Mouse (Mus musculus): Measurements from ENCODE around the gene Negr1. TPM values are rescaled to one million over a fixed set of nuclear protein-coding genes. Genes with fewer than 3 reads are reported as not detected.

Gene Negr1
- total RNA-seq, 1 experiment, result 0.31 TPM

GRCm38 (mm10) chr3:156912816-156913215 lies 351.2 kb downstream of the Negr1 start:
- no peaks in the 10 kb centered on the region for H3K9me3 ChIP-seq (ENCODE audit: control insufficient read depth, insufficient read depth, low read depth, low read length)
- no peak overlapping the region for H3K9ac ChIP-seq (ENCODE audit: insufficient read depth, low read depth, low read length, poor library complexity, severe bottlenecking)
- in situ Hi-C loops (cut with MboI; ENCODE audit: low sequenced_read_pairs in 2 of 2, unreplicated experiment in 2 of 2), result no loop called here
- H3K4me1 ChIP-seq (ENCODE audit: control insufficient read depth in 2 of 2, insufficient read depth in 2 of 2, low read length in 2 of 2, poor library complexity in 1 of 2), result no peaks in the 10 kb centered on the region
- H3K36me3 ChIP-seq (ENCODE audit: control insufficient read depth, insufficient read depth, low read length, poor library complexity, severe bottlenecking), result no peaks in the 10 kb centered on the region
- no peak overlapping the region for H3K4me3 ChIP-seq (ENCODE audit: insufficient read depth in 1 of 2, low read depth in 1 of 2, low read length in 2 of 2, poor library complexity in 1 of 2, severe bottlenecking in 1 of 2)
- no peak for DNase-seq (ENCODE audit: low read depth, low spot score)
- no peak overlapping the region for H3K27ac ChIP-seq (ENCODE audit: insufficient read depth, low read depth, low read length, poor library complexity, severe bottlenecking)
- TF ChIP-seq CHD2 (IDR thresholded peaks at IDR 0.05; ENCODE audit: low read depth, low read length) (no peak), HCFC1 (IDR thresholded peaks at IDR 0.05; ENCODE audit: borderline replicate concordance, insufficient read depth, low read length) (no peak), MAFK (IDR thresholded peaks at IDR 0.05; ENCODE audit: insufficient read depth, low read depth, low read length) (no peak), ZNF384 (IDR thresholded peaks at IDR 0.05; ENCODE audit: low read depth, low read length) (no peak), ZC3H11A (IDR thresholded peaks at IDR 0.05; ENCODE audit: borderline replicate concordance, low read depth, low read length) (no peak)

DNA sequence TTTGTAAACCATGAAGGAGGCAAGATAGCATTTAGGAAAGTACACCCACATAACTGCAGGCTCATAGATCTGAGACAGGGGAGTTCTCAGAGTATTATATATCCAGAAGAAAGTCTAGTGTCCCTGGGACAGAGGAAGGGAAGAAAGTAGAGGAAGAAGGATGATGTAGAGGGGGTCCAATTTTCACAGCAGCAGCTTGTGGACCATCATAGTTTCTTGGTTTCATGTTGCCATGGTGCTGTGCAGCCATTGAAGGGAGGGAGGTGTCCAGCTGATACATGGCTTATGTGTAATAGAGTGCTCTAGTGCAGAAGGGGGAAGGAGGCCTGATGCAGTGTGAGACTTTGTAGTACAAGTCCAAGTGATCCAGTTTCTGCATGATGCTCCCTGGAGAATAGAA lies 359.8 kb downstream of the Negr1 start:
- no peak for DNase-seq (ENCODE audit: low read depth, low spot score)
- in situ Hi-C loops (cut with MboI; ENCODE audit: low sequenced_read_pairs in 2 of 2, unreplicated experiment in 2 of 2), result no loop called here
- TF ChIP-seq MAFK (IDR thresholded peaks at IDR 0.05; ENCODE audit: insufficient read depth, low read depth, low read length) (no peak), CHD2 (IDR thresholded peaks at IDR 0.05; ENCODE audit: low read depth, low read length) (no peak), ZC3H11A (IDR thresholded peaks at IDR 0.05; ENCODE audit: borderline replicate concordance, low read depth, low read length) (no peak)

GRCm38 (mm10) chr3:156923159-156923558 lies 361.6 kb downstream of the Negr1 start:
- no peak for TF ChIP-seq CHD2 (IDR thresholded peaks at IDR 0.05; ENCODE audit: low read depth, low read length)
- Histone ChIP-seq H3K4me3 (ENCODE audit: insufficient read depth in 1 of 2, low read depth in 1 of 2, low read length in 2 of 2, poor library complexity in 1 of 2, severe bottlenecking in 1 of 2) (no peak overlapping the region), H3K4me1 (ENCODE audit: control insufficient read depth in 2 of 2, insufficient read depth in 2 of 2, low read length in 2 of 2, poor library complexity in 1 of 2) (no peaks in the 10 kb centered on the region), H3K9me3 (ENCODE audit: control insufficient read depth, insufficient read depth, low read depth, low read length) (no peaks in the 10 kb centered on the region), H3K36me3 (ENCODE audit: control insufficient read depth, insufficient read depth, low read length, poor library complexity, severe bottlenecking) (no peaks in the 10 kb centered on the region), H3K9ac (ENCODE audit: insufficient read depth, low read depth, low read length, poor library complexity, severe bottlenecking) (no peak overlapping the region), H3K27ac (ENCODE audit: insufficient read depth, low read depth, low read length, poor library complexity, severe bottlenecking) (no peak overlapping the region)
- no peak for DNase-seq (ENCODE audit: low read depth, low spot score)
- in situ Hi-C loops (cut with MboI; ENCODE audit: low sequenced_read_pairs in 2 of 2, unreplicated experiment in 2 of 2), result no loop called here

More for the DNA sequence above, 359.8 kb downstream of the Negr1 start:
- Histone ChIP-seq H3K27ac (ENCODE audit: insufficient read depth, low read depth, low read length, poor library complexity, severe bottlenecking) (no peak overlapping the region), H3K4me3 (ENCODE audit: insufficient read depth in 1 of 2, low read depth in 1 of 2, low read length in 2 of 2, poor library complexity in 1 of 2, severe bottlenecking in 1 of 2) (no peak overlapping the region), H3K36me3 (ENCODE audit: control insufficient read depth, insufficient read depth, low read length, poor library complexity, severe bottlenecking) (no peaks in the 10 kb centered on the region), H3K9me3 (ENCODE audit: control insufficient read depth, insufficient read depth, low read depth, low read length) (no peaks in the 10 kb centered on the region), H3K9ac (ENCODE audit: insufficient read depth, low read depth, low read length, poor library complexity, severe bottlenecking) (no peak overlapping the region), H3K4me1 (ENCODE audit: control insufficient read depth in 2 of 2, insufficient read depth in 2 of 2, low read length in 2 of 2, poor library complexity in 1 of 2) (no peaks in the 10 kb centered on the region)

- in situ Hi-C loops (cut with MboI; ENCODE audit: low sequenced_read_pairs in 2 of 2, unreplicated experiment in 2 of 2), result no loop called here
- no peak for TF ChIP-seq CHD2 (IDR thresholded peaks at IDR 0.05; ENCODE audit: low read depth, low read length)
- TF ChIP-seq MAFK (IDR thresholded peaks at IDR 0.05; ENCODE audit: insufficient read depth, low read depth, low read length), result no peak
- no peak for TF ChIP-seq HCFC1 (IDR thresholded peaks at IDR 0.05; ENCODE audit: borderline replicate concordance, insufficient read depth, low read length)
- TF ChIP-seq ZNF384 (IDR thresholded peaks at IDR 0.05; ENCODE audit: low read depth, low read length), result no peak
- no peak for TF ChIP-seq ZC3H11A (IDR thresholded peaks at IDR 0.05; ENCODE audit: borderline replicate concordance, low read depth, low read length)
- Histone ChIP-seq H3K4me3 (ENCODE audit: insufficient read depth in 1 of 2, low read depth in 1 of 2, low read length in 2 of 2, poor library complexity in 1 of 2, severe bottlenecking in 1 of 2) (no peak overlapping the region), H3K36me3 (ENCODE audit: control insufficient read depth, insufficient read depth, low read length, poor library complexity, severe bottlenecking) (no peaks in the 10 kb centered on the region), H3K9ac (ENCODE audit: insufficient read depth, low read depth, low read length, poor library complexity, severe bottlenecking) (no peak overlapping the region), H3K9me3 (ENCODE audit: control insufficient read depth, insufficient read depth, low read depth, low read length) (no peaks in the 10 kb centered on the region), H3K27ac (ENCODE audit: insufficient read depth, low read depth, low read length, poor library complexity, severe bottlenecking) (no peak overlapping the region), H3K4me1 (ENCODE audit: control insufficient read depth in 2 of 2, insufficient read depth in 2 of 2, low read length in 2 of 2, poor library complexity in 1 of 2) (no peaks in the 10 kb centered on the region)
- DNase-seq (ENCODE audit: low read depth, low spot score), result no peak
Measured at GRCm38 (mm10) chr3:156925102-156925501, 363.5 kb downstream of the Negr1 start.

GRCm38 (mm10) chr3:156928396-156929061 lies 366.9 kb downstream of the Negr1 start:
- Histone ChIP-seq H3K4me1 (ENCODE audit: control insufficient read depth in 2 of 2, insufficient read depth in 2 of 2, low read length in 2 of 2, poor library complexity in 1 of 2) (no peaks in the 10 kb centered on the region), H3K9ac (ENCODE audit: insufficient read depth, low read depth, low read length, poor library complexity, severe bottlenecking) (no peak overlapping the region), H3K27ac (ENCODE audit: insufficient read depth, low read depth, low read length, poor library complexity, severe bottlenecking) (no peak overlapping the region), H3K36me3 (ENCODE audit: control insufficient read depth, insufficient read depth, low read length, poor library complexity, severe bottlenecking) (no peaks in the 10 kb centered on the region), H3K4me3 (ENCODE audit: insufficient read depth in 1 of 2, low read depth in 1 of 2, low read length in 2 of 2, poor library complexity in 1 of 2, severe bottlenecking in 1 of 2) (no peak overlapping the region), H3K9me3 (ENCODE audit: control insufficient read depth, insufficient read depth, low read depth, low read length) (no peaks in the 10 kb centered on the region)
- DNase-seq (ENCODE audit: low read depth, low spot score), result no peak
- in situ Hi-C loops (cut with MboI; ENCODE audit: low sequenced_read_pairs in 2 of 2, unreplicated experiment in 2 of 2), result no loop called here
- TF ChIP-seq ZNF384 (IDR thresholded peaks at IDR 0.05; ENCODE audit: low read depth, low read length) (no peak), HCFC1 (IDR thresholded peaks at IDR 0.05; ENCODE audit: borderline replicate concordance, insufficient read depth, low read length) (no peak), CHD2 (IDR thresholded peaks at IDR 0.05; ENCODE audit: low read depth, low read length) (no peak), MAFK (IDR thresholded peaks at IDR 0.05; ENCODE audit: insufficient read depth, low read depth, low read length) (no peak), ZC3H11A (IDR thresholded peaks at IDR 0.05; ENCODE audit: borderline replicate concordance, low read depth, low read length) (no peak)

Measured in ES-E14 (cell line).